Mouse (Mus musculus) 416B (cell line): Measurements from ENCODE around the gene Arpc2.

Experiments used
- DNase-seq: peaks from one replicate; pipeline ENCODE4 v3.0.0; 2011; ENCODE audit warnings: low read depth

Gene Arpc2

DNA sequence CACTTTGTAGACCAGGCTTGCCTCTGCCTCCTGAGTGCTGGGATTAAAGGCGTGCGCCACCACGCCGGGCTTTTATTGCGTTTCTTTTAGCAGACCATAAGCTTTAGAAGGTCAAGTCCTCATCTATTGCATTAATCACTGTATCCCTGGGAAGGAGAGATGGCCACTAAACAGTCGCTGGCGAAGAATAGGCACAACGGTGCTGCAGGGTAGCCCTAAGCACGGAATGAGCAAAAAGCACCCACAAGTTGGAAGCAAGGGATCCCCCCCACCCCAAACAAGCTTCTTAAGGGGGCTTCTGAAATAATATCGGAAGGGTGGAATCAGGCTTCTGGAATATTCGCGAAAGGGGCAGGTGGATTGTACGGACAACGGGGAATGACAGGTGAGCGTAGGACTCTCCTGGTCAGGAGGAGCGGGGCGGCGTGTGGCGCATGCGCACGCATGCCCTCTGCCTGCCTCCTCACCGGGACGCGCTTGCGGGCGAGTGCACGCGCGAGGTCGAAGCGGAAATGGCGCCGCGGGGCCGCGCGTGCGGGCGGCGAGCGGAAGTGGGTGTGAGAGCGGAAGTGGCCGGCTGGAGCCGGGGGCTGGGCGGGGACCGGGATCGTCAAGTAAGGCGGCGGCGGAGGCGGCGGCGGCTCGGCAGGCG, at the start of gene Arpc2:
Arpc2 (plus strand) TSS at position 147 of the 652 bp plus-strand sequence.
- DNase-seq = peak; percentile 95

DNA sequence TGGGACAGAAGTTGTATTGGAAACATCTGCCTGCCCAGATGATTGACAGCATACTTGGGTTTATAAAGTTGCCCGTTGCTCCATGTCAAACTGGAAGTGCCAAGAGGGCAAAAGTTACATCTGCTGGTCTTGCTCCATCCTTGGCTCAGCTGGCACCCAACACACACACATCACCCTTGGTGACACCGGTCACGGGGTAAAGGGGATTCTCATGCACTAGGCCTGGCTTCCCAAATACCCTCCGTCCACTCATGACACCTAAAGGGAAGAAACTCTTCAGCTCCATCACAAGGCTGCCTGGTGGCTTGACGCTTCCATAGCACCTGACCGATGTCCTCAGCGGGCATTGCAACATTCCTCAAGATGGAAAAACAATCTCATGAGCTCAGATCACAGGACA, 45.4 kb upstream of the Arpc2 start:
- DNase-seq = no peak

DNA sequence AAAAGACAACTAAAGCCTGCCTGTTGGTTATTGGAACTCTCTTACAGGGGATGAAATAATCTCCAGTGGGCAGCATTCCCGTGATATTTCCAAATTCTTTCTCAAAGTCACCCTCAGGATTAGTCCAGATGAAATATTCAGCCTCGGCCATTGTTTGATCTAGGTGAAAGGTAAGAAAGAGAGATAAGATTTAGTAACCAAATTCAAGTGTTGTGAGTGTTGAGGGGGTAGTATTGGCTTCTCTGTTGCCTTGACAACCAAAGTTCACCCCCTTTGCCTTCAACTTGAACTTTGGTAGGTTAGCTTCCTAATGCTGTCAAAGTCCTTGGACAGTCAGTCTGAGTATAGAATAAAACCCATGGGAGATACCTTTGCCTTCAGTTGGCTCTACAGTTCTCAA, 43.2 kb upstream of the Arpc2 start:
- DNase-seq = no peak

DNA sequence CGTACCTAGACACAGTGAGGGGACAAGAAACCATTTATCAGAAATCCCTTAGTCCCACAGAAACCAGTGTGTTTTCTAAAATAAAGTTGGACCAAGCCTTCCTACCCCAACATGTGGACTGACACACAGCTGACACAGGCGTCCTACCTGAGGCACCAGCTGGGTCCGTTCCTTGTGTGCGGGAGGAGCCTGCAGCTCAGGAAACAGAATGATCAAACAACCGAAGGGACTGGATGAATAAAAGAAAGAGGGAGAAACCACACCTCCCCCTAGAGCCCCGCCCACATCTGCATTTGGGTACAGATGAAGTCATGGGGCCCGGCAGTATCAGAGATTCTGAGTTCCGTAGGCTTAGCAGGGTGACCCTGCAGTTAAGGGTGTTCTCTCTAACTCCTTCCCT, 41.4 kb upstream of the Arpc2 start, which contains the start of gene Cxcr1:
Cxcr1 (minus strand) TSS at position 187 of the 400 bp plus-strand sequence.
- DNase-seq = peak; percentile 55

DNA sequence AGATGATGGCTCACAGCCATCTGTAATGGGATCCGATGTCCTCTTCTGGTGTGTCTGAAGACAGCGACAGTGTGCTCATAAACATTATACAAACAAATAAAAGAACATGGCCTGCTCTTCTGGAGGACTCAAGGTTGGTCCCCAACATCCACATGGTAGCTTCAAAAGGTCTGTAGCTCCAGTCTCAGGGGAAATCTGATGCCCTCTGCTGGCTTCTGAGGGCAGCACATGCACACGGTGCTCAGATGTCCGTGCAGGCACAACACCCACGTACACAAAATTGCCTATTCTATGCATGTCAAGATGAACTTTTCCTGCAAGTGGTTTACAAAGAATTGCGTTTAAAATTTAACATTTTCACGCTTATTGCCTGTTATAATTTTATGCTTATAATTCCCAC, 39.9 kb upstream of the Arpc2 start:
- DNase-seq = peak; percentile 86

DNA sequence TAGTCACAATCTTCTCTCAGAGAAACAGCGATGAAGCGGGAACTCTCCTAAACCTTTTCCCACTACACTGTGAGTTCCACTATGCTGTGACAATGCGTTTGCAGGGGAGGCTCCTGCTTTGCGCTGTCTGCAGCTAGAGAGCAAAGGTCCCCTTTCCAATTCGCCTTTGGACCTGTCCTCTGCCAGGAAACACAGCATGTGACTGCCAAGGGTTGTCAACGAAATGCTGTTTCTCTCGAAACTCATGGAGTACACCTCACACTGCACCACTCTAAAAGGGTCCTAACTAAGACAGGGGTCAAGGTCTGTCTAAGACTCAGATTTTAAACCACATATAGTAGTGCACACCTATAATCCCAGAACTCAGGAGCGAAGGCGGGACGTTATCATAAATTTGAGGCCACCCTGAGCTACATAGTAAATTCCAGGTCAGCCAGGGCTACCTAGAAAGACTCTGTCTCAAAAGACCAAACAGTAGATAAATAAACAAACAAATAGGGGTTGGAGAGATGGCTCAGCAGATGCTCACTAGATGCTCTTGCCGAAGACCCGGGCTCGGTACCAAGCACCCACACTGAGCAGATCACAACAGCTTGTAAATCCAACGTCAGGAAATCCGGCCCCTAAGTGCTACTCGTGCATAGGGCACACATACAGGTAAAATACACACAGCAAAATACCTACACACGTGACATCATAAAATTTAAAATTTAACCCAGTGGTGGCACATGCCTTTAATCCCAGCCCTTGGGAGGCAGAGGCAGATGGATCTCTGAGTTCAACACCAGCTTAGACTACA, 39.1 kb upstream of the Arpc2 start:
- no peak for DNase-seq

DNA sequence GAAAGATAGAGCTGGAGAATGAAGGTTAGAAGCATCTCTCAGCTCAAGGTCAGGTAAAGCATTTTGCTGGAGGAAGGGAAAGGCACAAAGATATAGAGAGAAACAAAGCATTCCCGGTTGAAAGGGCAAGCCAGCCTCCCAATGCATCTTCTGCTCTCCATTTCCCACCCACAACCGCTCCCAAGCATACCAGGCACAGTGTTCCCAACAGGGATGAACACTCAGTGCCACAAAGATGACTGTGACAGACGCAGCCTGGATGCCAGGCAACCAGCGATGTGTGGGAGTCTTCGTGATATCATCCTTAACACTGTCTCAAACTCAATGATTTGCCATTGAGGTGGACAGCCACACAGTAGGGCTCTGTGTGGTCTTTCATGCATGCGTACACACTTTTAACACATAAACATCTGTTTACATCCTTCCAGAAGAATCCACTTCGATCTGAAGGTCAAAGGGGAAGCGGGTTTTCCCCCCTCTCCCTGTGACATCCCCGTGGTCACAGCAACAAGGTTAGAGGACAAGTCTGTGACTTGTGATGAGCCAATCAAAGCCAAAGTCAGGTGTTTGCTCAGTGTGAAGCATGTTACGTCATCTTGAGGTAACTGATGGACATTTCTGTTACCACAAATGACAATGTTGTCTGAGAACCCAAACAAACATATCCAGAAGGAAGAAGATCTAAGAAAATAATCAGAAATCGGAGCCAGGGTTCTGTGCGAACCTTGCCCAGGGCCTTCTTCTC, 38.0 kb upstream of the Arpc2 start:
- no peak for DNase-seq

DNA sequence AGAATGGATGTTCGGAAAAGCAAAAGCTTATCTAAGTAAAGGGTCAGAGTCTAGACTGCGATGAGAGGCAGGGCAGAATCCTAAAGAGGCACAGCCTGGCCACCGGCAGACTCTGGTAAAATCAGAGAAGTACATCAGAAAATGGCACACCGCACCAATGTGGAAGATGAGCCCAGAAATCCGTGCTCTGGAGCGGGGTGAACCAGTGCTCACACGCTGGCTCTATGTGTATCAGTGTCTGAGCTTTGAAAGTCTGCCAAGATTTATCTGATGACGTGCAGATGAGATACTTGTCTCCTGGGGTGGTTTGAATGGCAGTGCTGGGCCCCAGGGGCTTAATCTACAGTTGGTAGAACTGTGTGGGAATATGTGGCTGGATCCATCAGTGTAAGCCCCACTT, 36.8 kb upstream of the Arpc2 start:
- DNase-seq = no peak

DNA sequence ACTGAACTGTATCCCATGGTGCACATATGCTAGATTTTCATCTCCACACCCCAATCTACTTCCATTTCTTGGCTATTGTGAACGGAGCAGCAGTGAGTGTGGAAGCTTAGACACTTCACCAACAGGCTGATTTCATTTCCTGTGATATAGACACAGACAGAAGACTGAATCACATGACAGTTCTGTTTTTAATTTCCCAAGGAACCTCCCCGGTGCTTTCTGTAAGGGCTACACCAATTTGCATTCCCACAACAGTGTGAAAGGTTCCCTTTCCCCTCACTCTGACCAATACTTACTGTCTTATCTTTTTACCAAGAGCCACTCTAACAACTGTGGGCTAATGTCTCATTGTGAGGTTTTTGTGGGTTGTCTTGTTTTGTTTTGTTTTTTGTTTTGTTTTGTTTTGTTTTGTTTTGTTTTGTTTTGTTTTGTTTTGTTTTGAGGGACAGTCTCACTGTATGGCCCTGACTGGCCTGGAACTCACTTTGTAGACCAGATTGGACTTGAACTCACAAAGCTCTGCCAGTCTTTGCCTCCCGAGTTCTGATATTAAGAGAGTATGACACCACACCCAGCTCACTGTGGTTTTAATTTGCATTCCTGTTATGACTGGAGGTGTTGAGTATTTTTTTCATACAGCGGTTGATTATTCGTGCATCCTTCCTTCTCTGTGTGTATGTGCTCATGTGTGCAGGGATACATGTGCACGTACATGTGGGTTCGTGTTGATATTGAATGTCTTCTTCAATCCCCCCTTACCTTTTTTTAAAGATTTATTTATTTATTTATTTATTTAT, 34.6 kb upstream of the Arpc2 start:
- peak; percentile 72 for DNase-seq

DNA sequence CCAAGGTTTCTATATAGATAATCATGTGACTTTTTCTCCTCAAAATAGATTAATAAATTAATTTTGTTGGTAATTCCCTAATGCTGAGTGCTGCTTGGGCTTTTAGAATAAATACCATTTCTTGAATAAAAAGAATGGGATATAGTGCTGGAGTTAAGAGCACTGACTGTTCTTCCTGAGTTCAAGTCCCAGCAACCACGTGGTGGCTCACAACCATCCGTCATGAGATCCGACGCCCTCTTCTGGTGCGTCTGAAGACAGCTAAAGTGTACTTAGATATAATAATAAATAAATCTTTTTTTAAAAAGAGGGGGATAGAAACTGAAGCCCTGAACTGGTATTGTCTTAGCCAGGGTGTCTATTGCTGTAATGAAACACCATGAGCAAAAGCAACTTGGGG, 32.4 kb upstream of the Arpc2 start:
- peak; percentile 50 for DNase-seq

DNA sequence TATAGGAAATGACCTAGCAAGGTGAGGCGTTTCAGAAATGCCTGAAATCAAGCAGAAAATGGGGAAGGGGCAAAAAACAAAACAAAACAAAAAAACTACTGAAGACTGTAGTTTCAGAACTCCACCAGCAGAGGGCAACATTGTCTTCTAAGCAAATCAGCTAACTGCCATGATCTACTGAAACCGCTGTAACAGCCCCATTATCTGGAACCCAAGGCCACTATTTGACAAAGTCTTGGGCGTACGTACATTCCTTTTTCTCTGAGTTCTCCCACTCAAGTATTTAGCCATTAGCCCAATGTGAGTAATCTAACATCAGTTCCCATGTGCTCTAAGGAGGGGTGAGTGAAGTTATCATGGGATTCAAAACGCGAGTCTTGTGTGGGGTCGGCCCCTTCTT, 30.0 kb upstream of the Arpc2 start:
- peak; percentile 88 for DNase-seq

DNA sequence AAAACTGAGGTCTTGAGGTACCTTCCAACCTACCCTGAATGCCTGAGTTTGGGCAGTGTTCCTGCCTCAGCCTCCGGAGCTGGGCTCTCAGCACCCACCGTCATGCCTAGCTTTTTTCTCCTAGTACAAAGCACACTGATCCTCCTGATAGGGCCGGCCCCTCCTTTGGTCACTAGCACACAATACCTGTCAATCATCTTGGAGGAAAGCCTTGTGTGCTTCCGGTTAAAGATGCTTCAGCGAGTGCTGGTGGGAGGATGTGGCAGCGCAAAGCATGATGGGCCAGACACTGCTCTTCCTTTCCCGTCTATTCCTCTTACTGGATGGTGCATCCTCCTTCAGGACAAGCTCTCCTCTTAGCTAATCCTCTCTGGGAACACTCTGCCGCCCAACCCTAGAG, 29.2 kb upstream of the Arpc2 start:
- peak; percentile 87 for DNase-seq

DNA sequence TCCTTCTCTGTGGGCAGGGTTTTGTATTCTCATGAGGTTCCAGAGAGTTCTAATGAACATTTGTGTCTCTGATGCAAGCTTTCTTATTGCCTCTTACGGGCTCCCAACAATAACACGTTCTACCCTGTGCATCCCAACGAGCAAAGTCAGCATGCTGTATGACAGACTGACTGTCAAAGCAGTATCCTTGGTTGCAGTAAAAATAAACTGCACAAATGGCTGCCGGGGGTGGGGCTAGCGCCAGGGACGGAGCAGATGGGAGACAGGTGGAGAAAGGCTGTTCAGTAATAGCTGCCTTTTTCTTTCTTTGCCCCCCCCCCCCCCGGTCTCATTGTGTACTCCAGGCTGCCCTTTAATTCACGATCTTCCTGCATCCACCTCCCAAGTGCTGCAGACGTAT, 28.0 kb upstream of the Arpc2 start:
- no peak for DNase-seq

DNA sequence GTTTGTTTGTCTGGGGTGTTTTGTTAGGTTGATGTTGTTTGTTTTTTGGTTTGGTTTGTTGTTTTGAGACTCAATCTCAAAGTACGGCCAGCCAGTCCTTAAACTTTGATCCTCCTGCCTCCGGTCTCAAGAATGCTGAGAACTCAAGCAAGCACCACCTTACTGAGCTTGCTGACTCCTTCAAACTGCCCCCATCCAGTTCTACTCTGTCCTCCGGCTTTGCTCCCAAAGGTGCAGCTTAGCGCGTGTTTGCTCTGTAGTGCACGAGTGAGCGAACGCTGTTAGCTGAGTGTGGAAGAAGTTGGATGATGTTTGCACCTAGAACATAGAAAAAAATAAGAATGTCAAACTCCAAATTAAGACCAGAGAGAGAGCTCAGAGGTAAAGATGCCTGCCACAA, 26.9 kb upstream of the Arpc2 start:
- no peak for DNase-seq

DNA sequence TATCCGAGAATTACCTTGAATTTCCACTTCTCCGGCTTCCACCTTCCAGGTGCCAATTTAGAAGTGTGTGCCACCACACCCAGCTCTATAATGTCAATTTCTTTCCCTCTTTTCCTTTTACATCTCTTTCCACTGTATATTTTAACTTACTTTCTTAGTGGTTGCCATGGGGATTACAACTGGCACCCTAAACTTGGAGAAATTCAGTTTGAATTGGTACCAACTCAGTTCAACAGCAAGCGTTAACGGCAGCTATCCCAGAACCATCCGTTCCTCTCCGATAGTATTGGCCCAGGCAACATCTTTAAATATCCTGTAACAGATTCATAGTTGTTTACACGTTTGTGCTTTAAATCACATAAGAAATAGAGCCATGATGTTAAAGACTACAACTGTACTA, 16.0 kb upstream of the Arpc2 start:
- DNase-seq = no peak

DNA sequence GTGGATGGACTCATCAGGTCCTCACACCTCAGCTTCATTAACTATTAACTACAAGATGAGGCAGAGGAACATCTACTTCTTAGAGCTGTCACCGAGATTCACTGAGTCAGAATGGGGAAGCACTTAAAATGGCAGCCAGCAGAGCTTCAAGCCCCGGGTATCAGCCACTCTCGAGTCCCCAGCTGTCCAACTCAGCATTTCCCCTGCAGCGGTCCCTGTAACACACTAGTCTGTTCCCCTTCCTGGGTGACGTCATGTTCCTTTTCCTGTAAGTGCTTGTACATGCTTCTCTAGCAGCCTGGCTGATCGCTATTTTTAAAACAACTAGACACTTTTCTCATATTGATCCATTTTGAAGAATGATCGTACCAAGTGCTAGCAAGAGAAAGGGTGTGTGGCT, 8.6 kb upstream of the Arpc2 start:
- peak; percentile 91 for DNase-seq

DNA sequence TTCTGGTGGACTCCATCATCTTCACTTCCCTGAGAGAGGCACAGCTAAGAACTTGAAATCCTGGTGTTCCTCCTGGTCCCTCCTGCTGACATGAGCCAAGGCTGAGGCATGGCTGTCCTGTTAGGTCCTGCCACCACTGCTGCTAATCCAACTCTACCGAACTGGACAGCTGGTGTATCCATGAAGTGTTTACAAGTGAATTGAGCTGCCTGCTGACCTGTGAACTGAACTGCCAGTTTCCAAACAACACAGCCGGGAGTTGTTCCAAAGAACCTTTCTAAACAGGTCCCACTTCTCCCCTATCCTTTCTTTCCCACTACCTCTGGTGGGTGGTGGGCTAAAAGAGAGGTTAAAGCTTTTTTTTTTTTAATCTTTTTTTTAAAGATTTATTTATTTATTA, 5.9 kb upstream of the Arpc2 start:
- no peak for DNase-seq

DNA sequence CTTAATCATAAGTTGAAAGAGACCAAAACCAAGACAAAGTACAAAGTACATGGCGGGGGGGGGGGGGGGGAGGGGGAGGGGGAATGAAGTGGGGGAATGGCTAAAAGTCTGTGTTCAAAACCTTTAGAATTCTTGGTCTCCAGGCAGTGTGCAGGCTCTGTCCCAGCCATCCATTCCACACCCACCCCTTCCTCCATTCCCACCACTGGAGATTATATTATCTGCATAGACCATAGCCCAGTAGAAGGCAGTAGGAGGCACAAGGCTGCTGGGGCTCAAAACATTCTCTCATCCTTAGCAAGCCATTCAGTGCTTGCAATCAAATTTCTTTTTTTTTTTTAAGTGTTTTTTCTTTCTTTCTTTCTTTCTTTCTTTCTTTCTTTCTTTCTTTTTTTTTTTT, 4.9 kb upstream of the Arpc2 start:
- no peak for DNase-seq

DNA sequence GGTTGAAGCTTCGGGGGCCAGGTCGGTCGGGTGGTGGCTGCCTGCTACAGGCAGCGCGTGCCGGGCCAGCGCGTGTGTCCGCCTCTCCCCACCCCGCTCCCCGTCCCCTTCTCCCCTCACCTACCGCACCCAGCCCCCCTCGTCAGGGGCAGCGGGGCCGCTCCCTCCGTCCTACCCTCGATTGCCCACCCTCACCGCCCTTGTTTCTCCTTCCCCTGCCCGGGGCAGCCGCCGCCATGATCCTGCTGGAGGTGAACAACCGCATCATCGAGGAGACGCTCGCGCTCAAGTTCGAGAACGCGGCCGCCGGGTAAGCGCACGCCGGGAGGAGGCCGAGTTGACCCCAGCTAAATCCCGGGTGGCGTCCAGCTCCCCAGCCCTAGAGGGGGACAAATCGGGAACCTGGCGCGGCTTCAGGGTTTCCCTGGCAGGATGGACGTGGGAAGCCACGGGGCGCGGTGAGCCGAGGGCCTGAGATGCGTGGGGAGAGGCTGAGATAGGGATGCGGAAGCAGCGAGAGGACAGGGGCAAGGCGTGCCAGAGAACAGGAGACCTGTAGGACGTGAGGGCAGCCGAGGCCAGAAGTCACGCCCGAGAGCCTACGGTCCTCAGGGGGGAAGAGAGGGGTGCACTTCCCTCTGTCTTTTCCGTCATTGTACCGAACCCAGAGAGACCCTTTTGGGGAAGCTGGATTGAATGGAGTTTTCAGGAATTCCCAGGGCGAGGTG, 870 bp downstream of the Arpc2 start:
- DNase-seq = peak; percentile 63

DNA sequence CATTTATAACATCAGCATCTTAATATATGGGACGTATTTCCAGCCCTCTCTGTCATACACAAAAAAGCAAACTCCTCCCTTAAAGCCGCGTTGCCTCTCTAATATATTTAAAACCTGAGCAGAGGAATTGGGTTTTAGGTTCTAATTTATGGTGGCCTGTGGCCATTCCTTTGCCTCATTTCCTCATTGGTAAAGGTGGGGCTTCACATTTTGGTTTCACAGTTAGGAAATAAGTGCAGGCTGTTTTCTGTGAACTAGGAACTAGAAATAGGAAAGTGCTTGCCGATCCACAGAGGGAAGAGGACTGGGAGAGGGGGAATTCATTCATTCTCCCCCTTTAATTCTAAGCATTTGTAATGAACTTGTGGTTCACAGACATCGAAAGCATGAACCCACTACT, 1.8 kb downstream of the Arpc2 start:
- peak; percentile 59 for DNase-seq

DNA sequence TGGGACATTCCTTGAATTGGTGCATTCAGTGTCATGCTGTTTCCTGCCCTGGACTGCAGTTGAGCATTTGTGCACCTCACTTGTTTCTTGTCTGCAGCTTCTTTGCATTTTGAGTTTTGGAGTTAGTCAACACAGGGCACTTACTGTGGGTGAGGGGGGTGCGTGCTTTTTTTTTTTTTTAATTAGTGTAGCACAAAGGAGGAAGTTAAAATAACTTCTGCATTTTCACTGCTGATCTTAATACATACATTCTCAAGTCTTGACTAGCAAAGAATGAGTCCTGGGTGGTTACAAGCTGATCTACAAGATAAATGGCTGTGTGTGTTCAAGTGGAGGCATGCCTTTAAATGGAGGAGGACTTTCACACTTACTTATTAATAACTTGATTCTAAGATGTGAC, 2.3 kb downstream of the Arpc2 start:
- DNase-seq = peak; percentile 71

DNA sequence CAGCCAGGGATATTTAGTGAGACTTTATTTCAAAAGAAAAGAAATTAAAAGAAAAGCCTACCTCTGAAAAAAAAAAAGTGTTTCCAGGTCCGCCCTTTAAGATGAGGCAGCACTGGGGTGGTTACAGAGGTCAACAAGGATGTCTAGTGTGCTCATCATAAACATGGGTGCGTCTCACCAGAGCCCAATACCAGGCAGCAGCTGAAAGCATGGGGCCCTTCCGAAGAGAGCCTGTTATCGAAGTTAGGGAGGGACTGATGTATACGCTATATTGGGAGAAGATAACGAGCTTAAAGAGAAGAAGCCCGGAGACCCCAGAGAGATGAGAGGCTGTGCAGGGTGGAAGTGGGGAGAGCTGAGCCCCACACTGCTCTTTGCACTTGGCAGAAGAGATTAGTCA, 3.3 kb downstream of the Arpc2 start:
- no peak for DNase-seq
